Mouse (Mus musculus) olfactory bulb, adult 2 months (tissue): ENCODE data around the gene Lyg2.

Experiments
- CTCF ChIP-seq: fragments of 200-500 bp; IDR thresholded peaks from 2 replicates; pipeline ENCODE4 v1.5.1; 2012; ENCODE audit warnings: low read depth, mild to moderate bottlenecking, low read length, moderate library complexity; ENCODE audit not compliant: insufficient read depth
- POLR2A ChIP-seq: fragments of 200-500 bp; IDR thresholded peaks from 2 replicates; pipeline ENCODE4 v1.6.1; 2012; ENCODE audit warnings: mild to moderate bottlenecking, low read depth, low read length, moderate library complexity; ENCODE audit not compliant: insufficient read depth

DNA sequence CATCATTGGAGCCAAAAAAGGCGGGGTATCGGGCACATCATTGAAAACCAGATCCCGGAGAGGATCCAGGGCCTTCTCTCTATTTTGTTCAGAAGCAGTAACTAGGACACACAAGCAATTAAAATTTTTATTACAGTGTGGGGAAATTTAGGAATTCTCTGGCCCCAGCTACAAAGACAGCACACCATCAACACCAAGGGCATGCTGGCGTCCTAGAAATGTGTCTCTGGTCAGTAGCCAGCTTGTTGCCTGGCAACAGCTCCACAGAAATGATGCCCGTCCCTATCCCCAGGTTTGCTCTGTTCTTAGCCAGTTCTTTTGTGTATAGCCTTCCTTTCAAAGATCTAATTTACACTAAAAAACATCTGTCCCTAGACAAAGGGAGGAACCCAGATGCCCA lies 43.2 kb upstream of the Lyg2 start:
- TF ChIP-seq POLR2A (no peak), CTCF (no peak)
